Mouse (Mus musculus): Measurements from ENCODE around the gene Ccser1. TPM values are rescaled to one million over a fixed set of nuclear protein-coding genes. Genes with fewer than 3 reads are reported as not detected.
"Not testable (repeated sequence)": the region's sequence is repeated elsewhere in the genome, so short reads cannot be mapped to it uniquely, and the experiment has no call there.

The Ccser1 gene
- polyA plus RNA-seq, 1 experiment from 2014 or later = 10.2 TPM

- Histone ChIP-seq H3K36me3 (no peaks in the 10 kb centered on the region), H3K9me3 (no peaks in the 10 kb centered on the region), H3K4me1 (no peaks in the 10 kb centered on the region), H3K27ac (no peak overlapping the region), H3K9ac (no peak overlapping the region), H3K4me2 (no peak overlapping the region), H3K4me3 (no peak overlapping the region), H3K27me3 (no peaks in the 10 kb centered on the region)
- 78% methylated on average over 2 of the region's 2 CpGs for WGBS
- no peak for ATAC-seq (ENCODE audit: borderline replicate concordance, extremely low read depth, low FRiP score, low TSS enrichment)
These were observed 773.6 kb downstream of the Ccser1 start for GRCm38 (mm10) chr6:61953703-61954102.

DNA sequence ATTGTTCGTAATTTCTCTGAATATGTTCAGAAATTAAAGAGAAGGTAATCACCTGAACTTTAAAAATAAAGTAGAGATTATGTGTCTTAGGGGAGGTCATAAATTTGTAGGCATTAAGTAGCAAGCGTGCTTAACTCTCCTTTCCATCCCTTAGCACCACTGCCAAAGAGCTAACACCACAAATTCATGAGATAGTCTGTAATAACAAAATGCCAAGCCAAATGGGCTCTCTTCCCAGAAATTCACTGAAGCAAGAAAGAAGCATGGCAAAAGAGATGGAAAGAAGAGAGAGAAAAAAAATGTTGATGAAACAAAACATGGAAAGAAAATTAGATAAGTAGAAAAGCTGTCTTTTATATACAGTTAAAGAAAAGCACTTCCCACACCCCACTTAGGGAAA, 796.8 kb downstream of the Ccser1 start:
- no peaks in the 10 kb centered on the region for H3K27me3 ChIP-seq
- H3K9me3 ChIP-seq = no peaks in the 10 kb centered on the region
- H3K4me1 ChIP-seq = no peaks in the 10 kb centered on the region
- no peaks in the 10 kb centered on the region for H3K36me3 ChIP-seq
- no peak overlapping the region for H3K4me2 ChIP-seq
- no peak overlapping the region for H3K9ac ChIP-seq
- H3K4me3 ChIP-seq = no peak overlapping the region
- no peak overlapping the region for H3K27ac ChIP-seq
- ATAC-seq (ENCODE audit: borderline replicate concordance, extremely low read depth, low FRiP score, low TSS enrichment) = no peak
- 65% methylated on average over 2 of the region's 2 CpGs for WGBS

GRCm38 (mm10) chr6:61978379-61978778, 798.3 kb downstream of the Ccser1 start:
- Histone ChIP-seq H3K36me3 (no peaks in the 10 kb centered on the region), H3K27me3 (no peaks in the 10 kb centered on the region), H3K27ac (no peak overlapping the region), H3K4me3 (no peak overlapping the region), H3K4me1 (no peaks in the 10 kb centered on the region), H3K4me2 (no peak overlapping the region), H3K9me3 (no peaks in the 10 kb centered on the region), H3K9ac (no peak overlapping the region)
- WGBS = 24% methylated on average over 2 of the region's 2 CpGs
- ATAC-seq (ENCODE audit: borderline replicate concordance, extremely low read depth, low FRiP score, low TSS enrichment) = no peak

DNA sequence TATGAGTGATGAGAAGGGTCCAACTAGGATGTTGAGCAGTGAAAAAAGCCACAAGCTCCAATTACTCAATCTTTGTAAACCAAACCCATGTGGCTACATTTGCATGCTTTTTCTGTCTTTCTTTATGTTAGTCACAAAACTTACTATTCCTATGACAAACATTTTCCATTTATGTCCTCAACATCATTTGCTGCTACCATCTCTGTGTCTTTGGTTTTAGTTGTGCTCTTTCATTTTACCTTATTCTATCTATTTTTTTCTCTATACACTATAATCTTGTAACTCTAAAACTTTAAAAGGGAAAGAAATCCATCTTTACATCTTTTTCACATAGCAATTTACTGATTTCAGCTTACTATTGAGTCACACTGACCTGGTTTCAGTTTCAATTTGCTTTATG, 834.2 kb downstream of the Ccser1 start:
- H3K9ac ChIP-seq = no peak overlapping the region
- H3K27ac ChIP-seq = no peak overlapping the region
- H3K9me3 ChIP-seq = no peaks in the 10 kb centered on the region
- no peaks in the 10 kb centered on the region for H3K27me3 ChIP-seq
- no peak for ATAC-seq (ENCODE audit: borderline replicate concordance, extremely low read depth, low FRiP score, low TSS enrichment)
- no peak overlapping the region for H3K4me3 ChIP-seq
- no peak overlapping the region for H3K4me2 ChIP-seq
- no peaks in the 10 kb centered on the region for H3K4me1 ChIP-seq
- H3K36me3 ChIP-seq = no peaks in the 10 kb centered on the region

GRCm38 (mm10) chr6:62044454-62044853, 864.3 kb downstream of the Ccser1 start:
- no peak for ATAC-seq (ENCODE audit: borderline replicate concordance, extremely low read depth, low FRiP score, low TSS enrichment)
- no peak overlapping the region for H3K27ac ChIP-seq
- H3K9ac ChIP-seq = no peak overlapping the region
- 18% methylated on average over 1 of the region's 1 CpGs for WGBS
- no peaks in the 10 kb centered on the region for H3K36me3 ChIP-seq
- no peaks in the 10 kb centered on the region for H3K9me3 ChIP-seq
- no peak overlapping the region for H3K4me2 ChIP-seq
- H3K4me1 ChIP-seq = no peaks in the 10 kb centered on the region
- H3K27me3 ChIP-seq = no peaks in the 10 kb centered on the region
- no peak overlapping the region for H3K4me3 ChIP-seq

GRCm38 (mm10) chr6:62045042-62045441, 864.9 kb downstream of the Ccser1 start:
- WGBS = 69% methylated on average over 1 of the region's 1 CpGs
- not testable (repeated sequence) for H3K36me3 ChIP-seq; H3K27me3 ChIP-seq; ATAC-seq (ENCODE audit: borderline replicate concordance, extremely low read depth, low FRiP score, low TSS enrichment); H3K27ac ChIP-seq; H3K4me3 ChIP-seq; H3K4me2 ChIP-seq; H3K9ac ChIP-seq; H3K9me3 ChIP-seq; H3K4me1 ChIP-seq

DNA sequence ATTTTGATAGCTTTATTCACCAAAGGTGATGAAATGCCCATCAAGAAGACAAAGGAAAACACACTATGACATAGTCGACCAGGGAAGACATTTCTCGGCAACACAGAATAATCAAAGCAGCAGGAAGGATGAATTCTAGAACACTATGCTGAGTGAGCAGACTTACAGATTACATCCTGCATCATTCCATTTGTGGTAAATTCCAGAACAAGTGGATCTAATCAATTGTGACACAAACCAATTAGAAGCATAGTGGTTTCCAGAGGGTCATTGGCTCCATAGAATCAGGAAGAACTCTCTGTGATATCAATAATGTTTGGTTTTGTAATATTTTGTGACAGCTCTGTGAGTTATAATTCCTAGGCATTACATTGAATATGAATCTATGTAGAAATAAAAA, 875.2 kb downstream of the Ccser1 start:
- no peak overlapping the region for H3K9ac ChIP-seq
- WGBS = 60% methylated on average over 2 of the region's 2 CpGs

DNA sequence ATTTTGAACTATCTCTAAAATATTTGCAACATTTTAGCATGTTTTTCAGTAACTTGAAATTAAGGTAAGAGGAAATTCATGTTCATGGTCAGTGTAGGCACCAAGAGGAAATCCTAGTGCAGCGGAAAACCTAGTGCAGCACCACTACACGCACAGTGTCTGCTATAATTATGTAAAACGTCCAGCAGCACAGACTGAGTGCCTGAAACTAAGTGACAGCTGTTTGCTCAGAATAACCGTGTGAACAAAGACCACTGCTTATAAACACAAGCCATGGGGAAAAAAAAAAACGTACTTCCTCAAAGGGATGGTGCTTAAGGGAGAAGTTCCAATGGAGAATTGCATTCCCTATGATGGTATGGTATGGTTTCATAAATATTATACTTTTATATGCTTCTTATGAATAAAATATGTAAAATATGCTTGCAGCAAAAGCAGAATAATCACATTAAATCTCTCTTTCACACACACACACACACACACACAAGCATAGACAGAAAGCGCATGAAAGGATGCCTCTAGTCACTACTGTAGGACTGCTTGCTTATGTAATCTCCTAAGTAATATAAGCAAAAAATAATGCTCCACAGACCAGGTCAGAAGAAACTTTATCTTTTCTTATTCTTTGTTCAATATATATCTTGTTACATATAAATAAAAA, 886.4 kb downstream of the Ccser1 start:
- H3K27ac ChIP-seq = no peak overlapping the region
- no peak for ATAC-seq (ENCODE audit: borderline replicate concordance, extremely low read depth, low FRiP score, low TSS enrichment)

More for the DNA sequence above, 875.2 kb downstream of the Ccser1 start:
- no peak for ATAC-seq (ENCODE audit: borderline replicate concordance, extremely low read depth, low FRiP score, low TSS enrichment)
- Histone ChIP-seq H3K9me3 (no peaks in the 10 kb centered on the region), H3K36me3 (no peaks in the 10 kb centered on the region), H3K27me3 (no peaks in the 10 kb centered on the region), H3K27ac (no peak overlapping the region), H3K4me1 (no peaks in the 10 kb centered on the region), H3K4me3 (no peak overlapping the region), H3K4me2 (no peak overlapping the region)

GRCm38 (mm10) chr6:62067024-62067380, 886.9 kb downstream of the Ccser1 start:
- no peak overlapping the region for H3K4me2 ChIP-seq
- no peaks in the 10 kb centered on the region for H3K36me3 ChIP-seq
- no peaks in the 10 kb centered on the region for H3K4me1 ChIP-seq
- ATAC-seq (ENCODE audit: borderline replicate concordance, extremely low read depth, low FRiP score, low TSS enrichment) = no peak
- no peak overlapping the region for H3K4me3 ChIP-seq
- no peak overlapping the region for H3K27ac ChIP-seq
- 75% methylated on average over 4 of the region's 4 CpGs for WGBS
- H3K27me3 ChIP-seq = no peaks in the 10 kb centered on the region
- H3K9ac ChIP-seq = no peak overlapping the region
- no peaks in the 10 kb centered on the region for H3K9me3 ChIP-seq

More for the DNA sequence above, 886.4 kb downstream of the Ccser1 start:
- H3K4me1 ChIP-seq = no peaks in the 10 kb centered on the region
- no peak overlapping the region for H3K9ac ChIP-seq
- H3K4me3 ChIP-seq = no peak overlapping the region
- no peak overlapping the region for H3K4me2 ChIP-seq
- 46% methylated on average over 6 of the region's 6 CpGs for WGBS
- no peaks in the 10 kb centered on the region for H3K9me3 ChIP-seq
- H3K27me3 ChIP-seq = no peaks in the 10 kb centered on the region
- no peaks in the 10 kb centered on the region for H3K36me3 ChIP-seq

- Histone ChIP-seq H3K27me3 (no peaks in the 10 kb centered on the region), H3K4me2 (no peak overlapping the region), H3K9ac (no peak overlapping the region), H3K4me1 (no peaks in the 10 kb centered on the region), H3K27ac (no peak overlapping the region), H3K4me3 (no peak overlapping the region), H3K36me3 (no peaks in the 10 kb centered on the region), H3K9me3 (no peaks in the 10 kb centered on the region)
- WGBS = 54% methylated on average over 2 of the region's 2 CpGs
- ATAC-seq (ENCODE audit: borderline replicate concordance, extremely low read depth, low FRiP score, low TSS enrichment) = no peak
These were observed 925.3 kb downstream of the Ccser1 start for GRCm38 (mm10) chr6:62105464-62105863.

GRCm38 (mm10) chr6:62132531-62132930, 952.4 kb downstream of the Ccser1 start:
- Histone ChIP-seq H3K36me3 (no peaks in the 10 kb centered on the region), H3K9ac (no peak overlapping the region), H3K4me1 (no peaks in the 10 kb centered on the region), H3K4me2 (no peak overlapping the region), H3K9me3 (no peaks in the 10 kb centered on the region), H3K27me3 (no peaks in the 10 kb centered on the region), H3K27ac (no peak overlapping the region), H3K4me3 (no peak overlapping the region)
- WGBS = 83% methylated on average over 2 of the region's 2 CpGs
- ATAC-seq (ENCODE audit: borderline replicate concordance, extremely low read depth, low FRiP score, low TSS enrichment) = no peak

GRCm38 (mm10) chr6:62160320-62160719, 980.2 kb downstream of the Ccser1 start:
- H3K9ac ChIP-seq = no peak overlapping the region
- H3K27me3 ChIP-seq = no peaks in the 10 kb centered on the region
- H3K4me2 ChIP-seq = no peak overlapping the region
- no peaks in the 10 kb centered on the region for H3K4me1 ChIP-seq
- no peak overlapping the region for H3K27ac ChIP-seq
- H3K36me3 ChIP-seq = no peaks in the 10 kb centered on the region
- H3K4me3 ChIP-seq = no peak overlapping the region
- no peak for ATAC-seq (ENCODE audit: borderline replicate concordance, extremely low read depth, low FRiP score, low TSS enrichment)
- H3K9me3 ChIP-seq = no peaks in the 10 kb centered on the region

GRCm38 (mm10) chr6:62162596-62162995, 982.5 kb downstream of the Ccser1 start:
- 42% methylated on average over 6 of the region's 6 CpGs for WGBS
- ATAC-seq (ENCODE audit: borderline replicate concordance, extremely low read depth, low FRiP score, low TSS enrichment) = no peak

More at GRCm38 (mm10) chr6:62162596-62162995, 982.5 kb downstream of the Ccser1 start:
- H3K27ac ChIP-seq = no peak overlapping the region
- no peak overlapping the region for H3K4me3 ChIP-seq
- no peak overlapping the region for H3K4me2 ChIP-seq
- no peaks in the 10 kb centered on the region for H3K36me3 ChIP-seq
- no peaks in the 10 kb centered on the region for H3K27me3 ChIP-seq
- H3K9me3 ChIP-seq = no peaks in the 10 kb centered on the region
- no peaks in the 10 kb centered on the region for H3K4me1 ChIP-seq
- no peak overlapping the region for H3K9ac ChIP-seq
